Mouse (Mus musculus): ENCODE results near the gene Mttp. TPM values are rescaled to one million over a fixed set of nuclear protein-coding genes. Genes with fewer than 3 reads are reported as not detected.
A peak's percentile ranks its signal among the peaks of the same experiment; 100 is the strongest.

Gene Mttp
- polyA plus RNA-seq, 1 experiment from 2014 or later: 10.2 TPM

GRCm38 (mm10) chr3:138064732-138065645, 79.8 kb downstream of the Mttp start, which contains the start of gene 1110002E22Rik:
Gene 1110002E22Rik (plus strand): TSS chr3:138065052.
- H3K27me3 ChIP-seq: no peaks in the 10 kb centered on the region
- no peaks in the 10 kb centered on the region for H3K9me3 ChIP-seq
- H3K9ac ChIP-seq: no peak within 1 kb of the TSS
- ATAC-seq (ENCODE audit: insufficient number of reproducible peaks, insufficient read depth, low FRiP score, low TSS enrichment): no peak
- no peaks in the 10 kb centered on the region for H3K36me3 ChIP-seq
- 0 out of 2 replicates have a peak within 1 kb of the TSS, but pooled peaks have one; percentile 13 for H3K4me2 ChIP-seq (replicated peaks)
- no peak within 1 kb of the TSS for H3K4me3 ChIP-seq
- peaks cover 21% of the 10 kb centered on the region for H3K4me1 ChIP-seq
- WGBS: 67% methylated on average over 33 of the region's 33 CpGs
- peak within 1 kb of the TSS; percentile 70; the same call in 1 of the 2 replicates for H3K27ac ChIP-seq

GRCm38 (mm10) chr3:138063731-138064329, 80.9 kb downstream of the Mttp start:
- peak; percentile 65 for ATAC-seq (ENCODE audit: insufficient number of reproducible peaks, insufficient read depth, low FRiP score, low TSS enrichment)
- Histone ChIP-seq H3K4me3 (no peak overlapping the region), H3K36me3 (no peaks in the 10 kb centered on the region), H3K9ac (no peak overlapping the region), H3K27me3 (no peaks in the 10 kb centered on the region), H3K9me3 (no peaks in the 10 kb centered on the region), H3K4me1 (peaks cover 20% of the 10 kb centered on the region), H3K27ac (peak overlapping the region; percentile 70; the same call in 1 of the 2 replicates), H3K4me2 (replicated peaks) (0 out of 2 replicates have a peak overlapping the region, but pooled peaks have one; percentile 13)
- 55% methylated on average over 14 of the region's 14 CpGs for WGBS

DNA sequence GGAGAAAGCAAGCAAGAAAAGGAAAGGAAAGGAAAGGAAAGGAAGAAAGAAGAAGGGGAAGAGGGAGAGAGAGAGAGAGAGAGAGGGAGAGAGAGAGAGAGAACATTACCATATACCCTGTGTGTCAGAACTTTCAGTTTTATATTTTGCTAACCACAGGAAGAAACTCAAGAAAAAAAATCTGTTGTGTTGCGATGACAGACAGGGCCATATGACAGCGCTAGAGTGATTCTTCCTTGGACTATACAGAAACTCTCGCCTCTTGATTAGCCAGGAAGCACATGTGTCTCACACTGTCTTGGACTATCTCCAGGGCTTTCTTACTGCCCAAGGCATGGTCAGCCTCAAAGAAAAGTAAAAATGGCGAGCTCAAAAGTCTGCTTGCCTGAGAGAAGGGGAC, 82.1 kb downstream of the Mttp start:
- no peaks in the 10 kb centered on the region for H3K27me3 ChIP-seq
- H3K36me3 ChIP-seq: no peaks in the 10 kb centered on the region
- no peaks in the 10 kb centered on the region for H3K9me3 ChIP-seq
- ATAC-seq (ENCODE audit: insufficient number of reproducible peaks, insufficient read depth, low FRiP score, low TSS enrichment): no peak
- peaks cover 20% of the 10 kb centered on the region for H3K4me1 ChIP-seq
- WGBS: 85% methylated on average over 4 of the region's 4 CpGs
- no peak overlapping the region for H3K27ac ChIP-seq
- no peak overlapping the region for H3K9ac ChIP-seq
- H3K4me3 ChIP-seq: no peak overlapping the region
- no peak overlapping the region for H3K4me2 ChIP-seq (replicated peaks)

DNA sequence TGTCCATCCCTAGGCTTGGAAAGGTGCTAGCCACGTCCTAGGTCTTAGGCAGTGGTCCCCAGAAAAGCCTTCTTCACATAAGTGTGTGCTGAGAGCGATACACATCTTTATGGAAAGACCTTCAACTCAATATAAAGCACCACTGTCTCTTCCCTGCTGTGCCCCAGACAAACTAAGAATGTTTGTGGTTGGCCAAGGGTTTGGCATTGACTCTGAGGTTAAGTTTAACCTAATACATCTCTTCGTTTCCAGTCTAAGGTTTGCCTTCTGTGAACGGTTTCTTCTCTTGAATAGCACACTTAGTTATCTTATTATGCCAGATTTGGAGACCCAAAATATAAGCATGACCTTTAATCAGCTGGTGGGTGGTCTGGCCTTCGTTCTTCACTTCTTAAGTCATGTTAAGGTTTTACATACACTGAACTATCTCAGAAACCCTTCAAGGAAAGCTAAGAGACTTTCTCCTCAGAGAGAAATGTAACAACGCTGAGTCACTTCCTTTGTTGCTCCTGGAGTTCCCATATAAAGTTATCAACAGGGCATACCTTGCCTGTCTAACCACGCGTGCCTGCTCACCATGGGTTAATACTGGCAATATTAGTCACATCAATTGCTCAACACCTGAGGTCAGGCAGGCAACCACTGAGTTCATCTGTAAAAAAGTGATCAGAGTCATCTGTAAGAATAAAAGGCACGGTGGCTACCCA, 83.4 kb downstream of the Mttp start:
- peaks cover 19% of the 10 kb centered on the region for H3K4me1 ChIP-seq
- no peak overlapping the region for H3K27ac ChIP-seq
- ATAC-seq (ENCODE audit: insufficient number of reproducible peaks, insufficient read depth, low FRiP score, low TSS enrichment): no peak
- no peak overlapping the region for H3K4me3 ChIP-seq
- no peaks in the 10 kb centered on the region for H3K36me3 ChIP-seq
- no peak overlapping the region for H3K4me2 ChIP-seq (replicated peaks)
- no peaks in the 10 kb centered on the region for H3K27me3 ChIP-seq
- no peak overlapping the region for H3K9ac ChIP-seq
- WGBS: 87% methylated on average over 9 of the region's 9 CpGs
- H3K9me3 ChIP-seq: no peaks in the 10 kb centered on the region

- peaks cover 17% of the 10 kb centered on the region; the same call in 1 of the 2 replicates for H3K4me1 ChIP-seq
- no peaks in the 10 kb centered on the region for H3K36me3 ChIP-seq
- H3K9ac ChIP-seq: no peak overlapping the region
- no peak overlapping the region for H3K27ac ChIP-seq
- H3K27me3 ChIP-seq: no peaks in the 10 kb centered on the region
- H3K9me3 ChIP-seq: no peaks in the 10 kb centered on the region
- H3K4me3 ChIP-seq: no peak overlapping the region
- 95% methylated on average over 7 of the region's 7 CpGs for WGBS
- no peak overlapping the region for H3K4me2 ChIP-seq (replicated peaks)
- ATAC-seq (ENCODE audit: insufficient number of reproducible peaks, insufficient read depth, low FRiP score, low TSS enrichment): no peak
Measured at GRCm38 (mm10) chr3:138060429-138060828, 84.3 kb downstream of the Mttp start.

DNA sequence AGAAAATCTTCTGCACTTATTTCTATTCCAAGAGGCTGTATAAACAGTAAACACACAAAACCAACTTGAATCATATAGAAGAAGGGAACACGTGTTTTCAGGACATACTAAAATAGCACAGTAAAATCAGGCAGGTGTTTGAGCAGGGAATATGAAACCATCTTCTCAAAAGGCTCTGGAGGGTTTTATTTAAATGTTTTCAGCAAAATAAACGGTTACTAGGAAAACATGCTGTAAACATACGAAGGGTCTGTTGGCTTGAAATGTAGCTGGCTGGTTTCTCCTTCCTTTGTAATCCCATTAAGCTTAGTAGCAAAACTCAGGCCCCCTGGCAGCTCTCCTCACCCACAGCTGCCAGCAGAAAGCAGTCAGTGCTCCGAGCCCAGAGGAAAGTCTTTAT, 86.5 kb downstream of the Mttp start:
- H3K9ac ChIP-seq: no peak overlapping the region
- no peaks in the 10 kb centered on the region for H3K27me3 ChIP-seq
- no peak for ATAC-seq (ENCODE audit: insufficient number of reproducible peaks, insufficient read depth, low FRiP score, low TSS enrichment)
- H3K9me3 ChIP-seq: no peaks in the 10 kb centered on the region
- 44% methylated on average over 4 of the region's 4 CpGs for WGBS
- peaks cover 8% of the 10 kb centered on the region; the same call in 1 of the 2 replicates for H3K4me1 ChIP-seq
- H3K4me2 ChIP-seq (replicated peaks): no peak overlapping the region
- H3K27ac ChIP-seq: no peak overlapping the region
- no peak overlapping the region for H3K4me3 ChIP-seq
- H3K36me3 ChIP-seq: no peaks in the 10 kb centered on the region

DNA sequence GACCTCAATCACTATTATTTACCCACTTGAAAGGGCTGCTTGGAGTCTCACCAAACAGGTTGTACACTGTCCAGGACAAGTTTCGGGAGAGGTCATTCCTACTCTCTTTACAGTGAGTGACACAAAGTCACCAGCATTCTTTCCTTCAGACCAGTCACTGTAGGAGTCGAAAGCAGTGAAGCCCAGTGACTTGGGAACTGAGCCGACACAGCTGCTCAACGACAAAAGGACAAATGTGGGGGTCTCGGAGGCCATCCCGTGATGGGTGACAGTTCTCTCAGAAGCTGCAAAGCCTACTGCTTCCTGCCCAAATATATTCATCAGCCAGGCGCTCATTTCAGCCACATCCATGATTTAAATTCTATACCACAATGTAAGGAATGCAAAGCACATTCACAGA, 87.8 kb downstream of the Mttp start:
- Histone ChIP-seq H3K4me3 (no peak overlapping the region), H3K4me1 (peaks cover 8% of the 10 kb centered on the region; the same call in 1 of the 2 replicates), H3K27ac (no peak overlapping the region), H3K9ac (no peak overlapping the region), H3K27me3 (no peaks in the 10 kb centered on the region), H3K9me3 (no peaks in the 10 kb centered on the region), H3K36me3 (no peaks in the 10 kb centered on the region), H3K4me2 (replicated peaks) (no peak overlapping the region)
- WGBS: 81% methylated on average over 7 of the region's 7 CpGs
- ATAC-seq (ENCODE audit: insufficient number of reproducible peaks, insufficient read depth, low FRiP score, low TSS enrichment): no peak

- 26% methylated on average over 4 of the region's 4 CpGs for WGBS
- Histone ChIP-seq H3K9me3 (no peaks in the 10 kb centered on the region), H3K9ac (no peak overlapping the region), H3K4me2 (replicated peaks) (no peak overlapping the region), H3K27me3 (no peaks in the 10 kb centered on the region), H3K27ac (0 out of 2 replicates have a peak overlapping the region, but pooled peaks have one; percentile 8), H3K36me3 (no peaks in the 10 kb centered on the region), H3K4me3 (no peak overlapping the region), H3K4me1 (peaks cover 8% of the 10 kb centered on the region; the same call in 1 of the 2 replicates)
- ATAC-seq (ENCODE audit: insufficient number of reproducible peaks, insufficient read depth, low FRiP score, low TSS enrichment): no peak
Measured at GRCm38 (mm10) chr3:138053969-138054368, 90.8 kb downstream of the Mttp start.

GRCm38 (mm10) chr3:138051431-138051830, 93.3 kb downstream of the Mttp start:
- Histone ChIP-seq H3K4me1 (peaks cover 8% of the 10 kb centered on the region; the same call in 1 of the 2 replicates), H3K4me3 (no peak overlapping the region), H3K9ac (no peak overlapping the region), H3K36me3 (no peaks in the 10 kb centered on the region), H3K27ac (no peak overlapping the region), H3K4me2 (replicated peaks) (no peak overlapping the region), H3K27me3 (no peaks in the 10 kb centered on the region), H3K9me3 (no peaks in the 10 kb centered on the region)
- 70% methylated on average over 3 of the region's 3 CpGs for WGBS
- ATAC-seq (ENCODE audit: insufficient number of reproducible peaks, insufficient read depth, low FRiP score, low TSS enrichment): no peak

DNA sequence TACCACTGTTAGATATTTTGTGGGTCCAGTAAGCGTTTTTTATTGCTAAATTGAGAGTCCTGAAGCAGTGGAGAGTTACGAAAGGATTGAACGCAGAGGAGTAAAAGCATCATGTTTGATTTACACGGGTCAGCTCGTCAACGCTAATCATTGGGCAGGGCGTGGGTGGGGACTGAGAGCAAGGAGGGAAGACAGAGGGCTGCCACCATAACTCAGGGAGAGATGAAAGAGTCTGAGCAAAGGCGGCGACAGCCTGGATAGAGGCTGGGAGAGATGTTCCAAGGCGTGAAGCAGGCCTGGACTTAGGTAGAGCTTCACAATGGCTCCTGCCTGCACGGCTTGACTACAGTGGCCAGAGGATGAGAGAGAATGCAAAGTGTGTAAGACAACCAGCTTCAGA, 94.0 kb downstream of the Mttp start:
- H3K4me1 ChIP-seq: peaks cover 8% of the 10 kb centered on the region; the same call in 1 of the 2 replicates
- no peak overlapping the region for H3K27ac ChIP-seq
- no peaks in the 10 kb centered on the region for H3K27me3 ChIP-seq
- H3K4me3 ChIP-seq: no peak overlapping the region
- no peaks in the 10 kb centered on the region for H3K36me3 ChIP-seq
- no peak overlapping the region for H3K9ac ChIP-seq
- ATAC-seq (ENCODE audit: insufficient number of reproducible peaks, insufficient read depth, low FRiP score, low TSS enrichment): no peak
- H3K4me2 ChIP-seq (replicated peaks): no peak overlapping the region
- no peaks in the 10 kb centered on the region for H3K9me3 ChIP-seq
- 90% methylated on average over 11 of the region's 11 CpGs for WGBS

- H3K27me3 ChIP-seq: no peaks in the 10 kb centered on the region
- no peak overlapping the region for H3K9ac ChIP-seq
- H3K9me3 ChIP-seq: no peaks in the 10 kb centered on the region
- 70% methylated on average over 6 of the region's 6 CpGs for WGBS
- no peak overlapping the region for H3K4me2 ChIP-seq (replicated peaks)
- no peak for ATAC-seq (ENCODE audit: insufficient number of reproducible peaks, insufficient read depth, low FRiP score, low TSS enrichment)
- H3K27ac ChIP-seq: no peak overlapping the region
- no peak overlapping the region for H3K4me3 ChIP-seq
- no peaks in the 10 kb centered on the region for H3K36me3 ChIP-seq
- peaks cover 8% of the 10 kb centered on the region; the same call in 1 of the 2 replicates for H3K4me1 ChIP-seq
Measured at GRCm38 (mm10) chr3:138049555-138049954, 95.2 kb downstream of the Mttp start.

Data from embryonic facial prominence, embryonic 12.5 days (tissue).